ENCODE assay signal across 8 mouse cellular contexts in the genomic region with DNA sequence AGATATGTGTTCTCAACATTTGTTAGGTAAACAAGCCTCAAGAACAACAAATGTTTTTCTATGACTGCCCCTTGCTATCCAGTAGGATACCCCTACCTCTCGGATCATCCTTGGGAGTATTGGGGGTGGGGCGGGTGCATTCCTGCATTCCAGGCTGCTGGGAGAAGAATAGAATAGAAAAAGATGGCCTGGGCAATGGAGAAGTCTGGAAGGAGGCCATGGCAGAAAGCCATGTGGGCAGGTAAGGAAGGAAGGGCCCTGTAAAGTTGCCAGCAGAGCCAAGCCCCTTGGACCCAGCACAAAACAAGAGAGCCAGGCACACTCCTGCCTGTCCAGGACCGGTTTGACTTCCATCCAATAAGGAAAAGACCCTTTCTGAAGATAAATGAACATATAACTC. TPM values are rescaled to one million over a fixed set of nuclear protein-coding genes. Genes with fewer than 3 reads are reported as not detected.
A peak's percentile ranks its signal among the peaks of the same experiment; 100 is the strongest.
DNase-seq lines count a peak whose midpoint lies in the region; ATAC-seq and TF ChIP-seq lines count a peak whose summit lies in the region.

No protein-coding gene starts in this region.

- H3K4me2 ChIP-seq in embryonic facial prominence, embryonic 11.5 days (ENCODE audit: low read depth, low read length) = peak overlapping the region; percentile 94; the same call in 1 of the 2 replicates
- H3K4me2 ChIP-seq in hindbrain, embryonic 14.5 days (replicated peaks) = peak overlapping the region; percentile 98
- H3K4me2 ChIP-seq in liver, embryonic 12.5 days = peak overlapping the region; percentile 84
- H3K4me2 ChIP-seq in neural tube, embryonic 15.5 days = peak overlapping the region; percentile 99

- 61% methylated on average over 3 of the region's 3 CpGs for WGBS in embryonic facial prominence, embryonic 11.5 days
- WGBS in hindbrain, embryonic 14.5 days = 47% methylated on average over 3 of the region's 3 CpGs
- WGBS in liver, embryonic 12.5 days (ENCODE audit: insufficient replicate concordance) = 69% methylated on average over 3 of the region's 3 CpGs
- 60% methylated on average over 3 of the region's 3 CpGs for WGBS in neural tube, embryonic 15.5 days

- intact Hi-C loops in gastrocnemius, adult 2 months (cut with DNase I) = loop anchor here (1.0 kb wide), 1 partner anchor 237 kb away; no protein-coding TSS in a partner anchor
- intact Hi-C loops in gastrocnemius, postnatal 36 days (cut with DNase I) = no loop called here

- peaks cover 4% of the 10 kb centered on the region; the same call in 1 of the 2 replicates for H3K4me1 ChIP-seq in embryonic facial prominence, embryonic 11.5 days (ENCODE audit: control insufficient read depth, insufficient read depth, low read length)
- H3K4me1 ChIP-seq in hindbrain, embryonic 14.5 days (replicated peaks; ENCODE audit: control insufficient read depth, insufficient read depth, low read length) = peaks cover 53% of the 10 kb centered on the region
- H3K4me1 ChIP-seq in liver, embryonic 12.5 days = peaks cover 77% of the 10 kb centered on the region
- peaks cover 69% of the 10 kb centered on the region for H3K4me1 ChIP-seq in neural tube, embryonic 15.5 days

- TF ChIP-seq CTCF in gastrocnemius, adult 2 months (IDR thresholded peaks at IDR 0.05) = no peak

- no peak overlapping the region for H3K9ac ChIP-seq in embryonic facial prominence, embryonic 11.5 days (replicated peaks; ENCODE audit: low read length)
- peak overlapping the region; percentile 75 for H3K9ac ChIP-seq in hindbrain, embryonic 14.5 days
- H3K9ac ChIP-seq in liver, embryonic 12.5 days = peak overlapping the region; percentile 88
- peak overlapping the region; percentile 87 for H3K9ac ChIP-seq in neural tube, embryonic 15.5 days (replicated peaks)

- H3K36me3 ChIP-seq in embryonic facial prominence, embryonic 11.5 days (replicated peaks; ENCODE audit: control insufficient read depth, insufficient read depth, low read depth, low read length) = no peaks in the 10 kb centered on the region
- peaks cover 23% of the 10 kb centered on the region for H3K36me3 ChIP-seq in hindbrain, embryonic 14.5 days (replicated peaks; ENCODE audit: control insufficient read depth, insufficient read depth)
- peaks cover 43% of the 10 kb centered on the region for H3K36me3 ChIP-seq in liver, embryonic 12.5 days
- H3K36me3 ChIP-seq in neural tube, embryonic 15.5 days = peaks cover 15% of the 10 kb centered on the region

- no peaks in the 10 kb centered on the region for H3K27me3 ChIP-seq in embryonic facial prominence, embryonic 11.5 days (ENCODE audit: control insufficient read depth, insufficient read depth, low read length)
- no peaks in the 10 kb centered on the region for H3K27me3 ChIP-seq in hindbrain, embryonic 14.5 days (ENCODE audit: control insufficient read depth, insufficient read depth, low read length)
- no peaks in the 10 kb centered on the region for H3K27me3 ChIP-seq in liver, embryonic 12.5 days (replicated peaks)
- H3K27me3 ChIP-seq in neural tube, embryonic 15.5 days (replicated peaks) = no peaks in the 10 kb centered on the region

- no peak for ATAC-seq in embryonic facial prominence, embryonic 11.5 days (replicated peaks; ENCODE audit: insufficient number of reproducible peaks, low FRiP score, low TSS enrichment, low read depth)
- ATAC-seq in hindbrain, embryonic 14.5 days (ENCODE audit: low FRiP score) = no peak
- no peak for ATAC-seq in liver, embryonic 12.5 days
- ATAC-seq in neural tube, embryonic 15.5 days (ENCODE audit: low FRiP score) = no peak
- ATAC-seq in erythroid progenitor cell, adult 5-6 weeks (replicated peaks; ENCODE audit: low FRiP score, poor library complexity, severe bottlenecking) = no peak
- no peak for ATAC-seq in frontal cortex, adult (ENCODE audit: low TSS enrichment)

- peak; percentile 50 for DNase-seq in gastrocnemius, adult 2 months
- no peak for DNase-seq in gastrocnemius, postnatal 36 days
- DNase-seq in embryonic facial prominence, embryonic 11.5 days (ENCODE audit: low spot score) = no peak
- DNase-seq in hindbrain, embryonic 14.5 days (ENCODE audit: low spot score) = no peak

- H3K9me3 ChIP-seq in embryonic facial prominence, embryonic 11.5 days (replicated peaks; ENCODE audit: control insufficient read depth, low read length) = no peaks in the 10 kb centered on the region
- H3K9me3 ChIP-seq in hindbrain, embryonic 14.5 days (ENCODE audit: control insufficient read depth, low read length) = no peaks in the 10 kb centered on the region
- H3K9me3 ChIP-seq in liver, embryonic 12.5 days (replicated peaks) = no peaks in the 10 kb centered on the region
- H3K9me3 ChIP-seq in neural tube, embryonic 15.5 days (replicated peaks) = no peaks in the 10 kb centered on the region

- H3K4me3 ChIP-seq in gastrocnemius, adult 2 months = peak overlapping the region; percentile 95
- no peak overlapping the region for H3K4me3 ChIP-seq in embryonic facial prominence, embryonic 11.5 days (ENCODE audit: low read depth, low read length)
- peak overlapping the region; percentile 83 for H3K4me3 ChIP-seq in hindbrain, embryonic 14.5 days (replicated peaks; ENCODE audit: low read length)
- H3K4me3 ChIP-seq in liver, embryonic 12.5 days = peak overlapping the region; percentile 73
- peak overlapping the region; percentile 88 for H3K4me3 ChIP-seq in neural tube, embryonic 15.5 days (replicated peaks)

- peak overlapping the region; percentile 98 for H3K27ac ChIP-seq in gastrocnemius, adult 2 months
- no peak overlapping the region for H3K27ac ChIP-seq in embryonic facial prominence, embryonic 11.5 days (replicated peaks; ENCODE audit: low read depth, low read length)
- H3K27ac ChIP-seq in hindbrain, embryonic 14.5 days = no peak overlapping the region
- peak overlapping the region; percentile 46 for H3K27ac ChIP-seq in liver, embryonic 12.5 days
- H3K27ac ChIP-seq in neural tube, embryonic 15.5 days (replicated peaks) = no peak overlapping the region

RNA-seq across cellular contexts. Expression of gene Ipo13, which starts 1.4 kb away (rescaled TPM):
- 100 to 1,000 TPM; 267 to 281 TPM for total RNA-seq in gastrocnemius, adult 2 months (2021)
- total RNA-seq in gastrocnemius, postnatal 36 days (2021) = 100 to 1,000 TPM; 222 to 284 TPM
- polyA plus RNA-seq in embryonic facial prominence, embryonic 11.5 days (2014; fragmentation: Nextera tagmentation; extraction: Ambion mirVana) = 41.0 and 43.6 TPM in 2 replicates
- 55.1 and 56.5 TPM in 2 replicates for polyA plus RNA-seq in hindbrain, embryonic 14.5 days (2014; fragmentation: Nextera tagmentation; extraction: Ambion mirVana)
- polyA plus RNA-seq in liver, embryonic 12.5 days (2016; fragmentation: Nextera tagmentation; extraction: Ambion mirVana) = 35.6 and 36.2 TPM in 2 replicates
- polyA plus RNA-seq in neural tube, embryonic 15.5 days (2015; fragmentation: Nextera tagmentation; extraction: Ambion mirVana) = 56.9 and 59.3 TPM in 2 replicates
- 10.5 and 19.1 TPM in 2 replicates for total RNA-seq in erythroid progenitor cell, adult 5-6 weeks (2015; ENCODE audit: low replicate concordance)
- total RNA-seq in erythroid progenitor cell, adult 5-6 weeks (2017; ENCODE audit: low replicate concordance) = 14.5 and 17.9 TPM in 2 replicates

RNA-seq across cellular contexts. Expression of gene Artn, which starts 16.1 kb away (rescaled TPM):
- under 1 TPM; 0.25 to 0.46 TPM for total RNA-seq in gastrocnemius, adult 2 months (2021)
- under 1 TPM; 0.15 to 0.32 TPM for total RNA-seq in gastrocnemius, postnatal 36 days (2021)
- polyA plus RNA-seq in embryonic facial prominence, embryonic 11.5 days (2014; fragmentation: Nextera tagmentation; extraction: Ambion mirVana) = 2.0 and 2.6 TPM in 2 replicates
- polyA plus RNA-seq in hindbrain, embryonic 14.5 days (2014; fragmentation: Nextera tagmentation; extraction: Ambion mirVana) = 0.95 and 0.96 TPM in 2 replicates
- polyA plus RNA-seq in liver, embryonic 12.5 days (2016; fragmentation: Nextera tagmentation; extraction: Ambion mirVana) = 2.8 and 3.2 TPM in 2 replicates
- 1.1 and 2.3 TPM in 2 replicates for polyA plus RNA-seq in neural tube, embryonic 15.5 days (2015; fragmentation: Nextera tagmentation; extraction: Ambion mirVana)
- total RNA-seq in erythroid progenitor cell, adult 5-6 weeks (2015; ENCODE audit: low replicate concordance) = 12.2 and 14.8 TPM in 2 replicates
- 12.0 and 13.0 TPM in 2 replicates for total RNA-seq in erythroid progenitor cell, adult 5-6 weeks (2017; ENCODE audit: low replicate concordance)

RNA-seq across cellular contexts. Expression of gene Dph2, which starts 21.6 kb away (rescaled TPM):
- 1 to 10 TPM; 2.4 to 3.2 TPM for total RNA-seq in gastrocnemius, adult 2 months (2021)
- total RNA-seq in gastrocnemius, postnatal 36 days (2021) = 1 to 10 TPM; 1.4 to 2.6 TPM
- polyA plus RNA-seq in embryonic facial prominence, embryonic 11.5 days (2014; fragmentation: Nextera tagmentation; extraction: Ambion mirVana) = 20.8 and 23.8 TPM in 2 replicates
- polyA plus RNA-seq in hindbrain, embryonic 14.5 days (2014; fragmentation: Nextera tagmentation; extraction: Ambion mirVana) = 22.9 and 25.1 TPM in 2 replicates
- 15.5 and 15.8 TPM in 2 replicates for polyA plus RNA-seq in liver, embryonic 12.5 days (2016; fragmentation: Nextera tagmentation; extraction: Ambion mirVana)
- 21.3 and 21.8 TPM in 2 replicates for polyA plus RNA-seq in neural tube, embryonic 15.5 days (2015; fragmentation: Nextera tagmentation; extraction: Ambion mirVana)
- total RNA-seq in erythroid progenitor cell, adult 5-6 weeks (2015; ENCODE audit: low replicate concordance) = 0.72 and 0.84 TPM in 2 replicates
- total RNA-seq in erythroid progenitor cell, adult 5-6 weeks (2017; ENCODE audit: low replicate concordance) = 1.2 and 5.9 TPM in 2 replicates

RNA-seq across cellular contexts. Expression of gene Atp6v0b, which starts 26.3 kb away (rescaled TPM):
- 10 to 100 TPM; 81.4 to 83.9 TPM for total RNA-seq in gastrocnemius, adult 2 months (2021)
- 10 to 100 TPM; 65.4 to 74.0 TPM for total RNA-seq in gastrocnemius, postnatal 36 days (2021)
- polyA plus RNA-seq in embryonic facial prominence, embryonic 11.5 days (2014; fragmentation: Nextera tagmentation; extraction: Ambion mirVana) = 154 and 177 TPM in 2 replicates
- 589 and 599 TPM in 2 replicates for polyA plus RNA-seq in hindbrain, embryonic 14.5 days (2014; fragmentation: Nextera tagmentation; extraction: Ambion mirVana)
- polyA plus RNA-seq in liver, embryonic 12.5 days (2016; fragmentation: Nextera tagmentation; extraction: Ambion mirVana) = 180 and 198 TPM in 2 replicates
- polyA plus RNA-seq in neural tube, embryonic 15.5 days (2015; fragmentation: Nextera tagmentation; extraction: Ambion mirVana) = 544 and 626 TPM in 2 replicates
- 288 and 327 TPM in 2 replicates for total RNA-seq in erythroid progenitor cell, adult 5-6 weeks (2015; ENCODE audit: low replicate concordance)
- 61.0 and 77.4 TPM in 2 replicates for total RNA-seq in erythroid progenitor cell, adult 5-6 weeks (2017; ENCODE audit: low replicate concordance)

RNA-seq across cellular contexts. Expression of gene B4galt2, which starts 30.1 kb away (rescaled TPM):
- 1 to 10 TPM; 1.4 to 2.2 TPM for total RNA-seq in gastrocnemius, adult 2 months (2021)
- total RNA-seq in gastrocnemius, postnatal 36 days (2021) = 1 to 10 TPM; 2.8 to 3.2 TPM
- 24.9 and 26.5 TPM in 2 replicates for polyA plus RNA-seq in embryonic facial prominence, embryonic 11.5 days (2014; fragmentation: Nextera tagmentation; extraction: Ambion mirVana)
- polyA plus RNA-seq in hindbrain, embryonic 14.5 days (2014; fragmentation: Nextera tagmentation; extraction: Ambion mirVana) = 78.0 and 81.4 TPM in 2 replicates
- polyA plus RNA-seq in liver, embryonic 12.5 days (2016; fragmentation: Nextera tagmentation; extraction: Ambion mirVana) = 5.2 and 5.7 TPM in 2 replicates
- 49.6 and 58.6 TPM in 2 replicates for polyA plus RNA-seq in neural tube, embryonic 15.5 days (2015; fragmentation: Nextera tagmentation; extraction: Ambion mirVana)
- not detected in 2 replicates for total RNA-seq in erythroid progenitor cell, adult 5-6 weeks (2015; ENCODE audit: low replicate concordance)
- total RNA-seq in erythroid progenitor cell, adult 5-6 weeks (2017; ENCODE audit: low replicate concordance) = 0.45 TPM in 1 of 2 replicates, not detected in the other

Comparison
In these comparisons a context has a peak if more than half of its experiments do, and no peak if none do; other contexts are left out.
1. H3K27ac ChIP-seq: peak in gastrocnemius, adult 2 months (single experiment) and liver, embryonic 12.5 days (single experiment); none in embryonic facial prominence, embryonic 11.5 days (single experiment), hindbrain, embryonic 14.5 days (single experiment) and neural tube, embryonic 15.5 days (single experiment).
2. Peak in every context shown above with its lines, with median percentiles within 50 percentile points of each other: H3K4me2 ChIP-seq.